Mouse (Mus musculus): Measurements from ENCODE around the gene Il1rn. TPM values are rescaled to one million over a fixed set of nuclear protein-coding genes. Genes with fewer than 3 reads are reported as not detected.

Gene Il1rn
- total RNA-seq (2018; cell fraction: chromatin; rRNA removed) = 100 to 1,000 TPM in 9 of 26 experiments, 10 to 100 TPM in 14, 1 to 10 TPM in 3; 5.6 to 659 (median 57.4) TPM
- 100 to 1,000 TPM in 19 of 26 experiments, 10 to 100 TPM in 7; 51.6 to 924 (median 156) TPM for total RNA-seq (2018; cell fraction: cytosol; rRNA removed)
- total RNA-seq (2018; cell fraction: nucleus; rRNA removed) = 1,000 to 10,000 TPM in 1 of 26 experiments, 100 to 1,000 TPM in 16, 10 to 100 TPM in 9; 32.4 to 1,355 (median 151) TPM
- polyA plus RNA-seq (2018) = 61.2 to 130 TPM (median 113 TPM) in 3 replicates

DNA sequence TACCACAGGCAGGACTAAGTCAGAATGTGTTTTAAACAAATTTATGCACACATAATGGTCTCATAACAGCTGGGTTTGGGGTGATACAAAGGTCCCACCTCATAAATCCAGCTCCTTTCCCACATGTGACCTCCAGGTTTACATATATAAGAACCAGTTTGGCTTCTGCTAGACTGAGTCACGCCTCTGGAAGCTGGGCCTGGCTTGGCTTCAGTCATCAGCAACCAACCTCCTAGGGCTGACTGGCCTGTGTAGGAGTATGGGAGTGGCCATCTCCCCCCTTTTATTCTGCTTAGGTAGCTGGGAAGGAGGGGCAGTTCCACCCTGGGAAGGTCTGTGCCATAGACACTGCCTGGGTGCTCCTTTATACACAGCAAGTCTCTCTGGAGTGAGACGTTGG lies at the start of gene Il1rn:
Gene Il1rn (plus strand): TSS at position 309 of the 400 bp plus-strand sequence.
- H3K79me2 ChIP-seq (ENCODE audit: inconsistent target) = no peaks in the 10 kb centered on the region
- H3K27ac ChIP-seq = no peak within 1 kb of the TSS
- no peak within 1 kb of the TSS for H3K4me3 ChIP-seq (ENCODE audit: inconsistent target)
- no peaks in the 10 kb centered on the region for H3K36me3 ChIP-seq (ENCODE audit: inconsistent target)
- WGBS (ENCODE audit: missing documents) = 95% methylated on average over 2 of the region's 2 CpGs

DNA sequence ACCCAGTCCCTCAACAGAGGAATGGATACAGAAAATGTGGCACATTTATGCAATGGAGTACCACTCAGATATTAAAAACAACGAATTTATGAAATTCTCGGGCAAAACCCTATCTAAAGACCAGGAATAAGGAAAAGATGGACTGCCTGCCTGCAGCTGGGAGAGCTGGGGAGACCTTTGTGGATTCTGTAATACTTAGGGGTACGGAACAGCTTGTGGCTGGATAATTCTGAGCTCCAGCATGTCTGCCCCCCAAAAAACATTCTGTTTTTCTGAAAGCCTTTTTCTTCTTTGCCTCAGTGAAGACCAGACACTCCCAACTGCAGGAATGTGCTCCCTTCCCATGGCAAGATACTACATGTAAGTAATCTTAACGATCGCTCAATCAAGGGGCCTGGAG lies 45.8 kb upstream of the Il1rn start, which contains the start of gene Il1f10:
Gene Il1f10 (plus strand): TSS at position 301 of the 400 bp plus-strand sequence.
- Histone ChIP-seq H3K79me2 (ENCODE audit: inconsistent target) (no peaks in the 10 kb centered on the region), H3K4me3 (ENCODE audit: inconsistent target) (no peak within 1 kb of the TSS), H3K36me3 (ENCODE audit: inconsistent target) (no peaks in the 10 kb centered on the region), H3K27ac (no peak within 1 kb of the TSS)
- 88% methylated on average over 5 of the region's 5 CpGs for WGBS (ENCODE audit: missing documents)

DNA sequence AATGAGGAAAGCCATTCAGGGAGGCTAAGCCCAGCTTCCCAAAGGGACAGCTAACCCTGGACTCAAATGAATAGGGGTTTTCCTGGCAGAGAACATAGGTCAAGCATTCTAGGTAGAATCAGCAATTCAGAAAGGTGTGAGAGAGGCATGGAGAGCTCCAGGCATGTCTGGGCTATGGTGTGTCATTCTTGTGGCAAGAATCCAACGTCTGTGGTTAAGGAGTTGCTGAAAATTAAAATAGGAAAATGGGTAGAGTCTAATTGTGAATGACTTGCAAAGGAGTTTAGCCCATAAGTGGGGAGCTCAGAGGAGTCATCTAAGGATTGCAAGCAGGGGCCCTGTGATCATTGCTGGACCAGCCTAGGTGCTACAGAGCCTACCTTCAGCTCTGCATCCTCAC lies 42.0 kb upstream of the Il1rn start:
- no peak overlapping the region for H3K27ac ChIP-seq
- WGBS (ENCODE audit: missing documents) = 0% methylated on average over 1 of the region's 1 CpGs
- H3K79me2 ChIP-seq (ENCODE audit: inconsistent target) = no peaks in the 10 kb centered on the region
- H3K4me3 ChIP-seq (ENCODE audit: inconsistent target) = no peak overlapping the region
- no peaks in the 10 kb centered on the region for H3K36me3 ChIP-seq (ENCODE audit: inconsistent target)

DNA sequence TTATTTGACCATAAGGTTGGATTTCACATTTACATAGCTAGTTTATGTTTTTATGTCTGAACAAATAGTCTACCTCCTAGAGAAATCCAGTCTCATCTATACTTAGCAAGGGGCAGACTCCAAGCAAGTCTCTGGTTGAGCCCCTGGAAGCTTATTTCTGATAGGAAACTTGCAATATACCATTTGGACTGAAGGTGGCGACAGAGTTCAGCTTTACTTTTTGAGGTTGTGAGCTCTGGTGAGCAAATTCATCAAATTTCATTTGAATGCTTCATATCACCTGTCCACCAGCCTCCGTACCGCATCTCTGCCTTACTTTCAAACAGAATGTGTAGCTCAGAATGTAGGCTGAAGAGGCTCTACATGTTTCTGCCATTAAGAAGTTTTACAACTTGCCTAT lies 39.8 kb upstream of the Il1rn start:
- Histone ChIP-seq H3K27ac (no peak overlapping the region), H3K79me2 (ENCODE audit: inconsistent target) (no peaks in the 10 kb centered on the region), H3K36me3 (ENCODE audit: inconsistent target) (no peaks in the 10 kb centered on the region), H3K4me3 (ENCODE audit: inconsistent target) (no peak overlapping the region)
- WGBS (ENCODE audit: missing documents) = 3% methylated on average over 3 of the region's 3 CpGs

DNA sequence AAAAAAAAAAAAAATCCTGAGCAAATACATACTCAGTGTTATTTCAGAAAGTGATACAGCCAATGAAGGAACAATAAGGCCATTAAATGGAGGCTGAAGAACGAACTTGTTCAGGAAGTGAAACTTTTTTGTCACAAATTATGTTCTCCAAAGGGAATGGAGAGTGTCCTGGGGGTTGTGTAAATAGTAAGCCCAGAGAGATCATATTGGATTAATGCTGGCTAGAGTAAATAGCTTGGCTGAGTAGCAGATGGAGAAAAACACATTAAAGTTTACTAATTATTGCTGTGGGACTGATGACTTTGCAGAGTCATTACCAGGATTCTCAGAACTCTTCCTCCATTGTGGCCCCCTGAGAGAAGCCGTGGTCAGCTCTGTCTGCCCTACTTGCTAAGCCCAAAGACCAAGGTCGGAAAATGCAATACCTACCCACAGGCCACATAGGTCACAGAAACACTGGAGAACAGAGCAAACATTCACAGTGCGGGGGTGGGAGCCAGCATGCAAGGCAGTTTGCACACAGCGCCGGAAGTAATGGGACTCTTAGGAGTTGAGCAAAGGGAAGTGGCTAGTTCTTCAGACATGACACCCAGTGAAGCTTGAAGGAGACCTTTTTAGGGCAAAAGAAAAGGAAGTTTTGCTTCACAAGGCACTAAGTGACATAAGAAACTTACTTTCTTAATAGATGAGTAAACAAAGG lies 25.2 kb upstream of the Il1rn start:
- H3K36me3 ChIP-seq (ENCODE audit: inconsistent target) = no peaks in the 10 kb centered on the region
- 9% methylated on average over 6 of the region's 6 CpGs for WGBS (ENCODE audit: missing documents)
- peak overlapping the region; percentile 54 for H3K27ac ChIP-seq
- H3K79me2 ChIP-seq (ENCODE audit: inconsistent target) = no peaks in the 10 kb centered on the region
- no peak overlapping the region for H3K4me3 ChIP-seq (ENCODE audit: inconsistent target)

DNA sequence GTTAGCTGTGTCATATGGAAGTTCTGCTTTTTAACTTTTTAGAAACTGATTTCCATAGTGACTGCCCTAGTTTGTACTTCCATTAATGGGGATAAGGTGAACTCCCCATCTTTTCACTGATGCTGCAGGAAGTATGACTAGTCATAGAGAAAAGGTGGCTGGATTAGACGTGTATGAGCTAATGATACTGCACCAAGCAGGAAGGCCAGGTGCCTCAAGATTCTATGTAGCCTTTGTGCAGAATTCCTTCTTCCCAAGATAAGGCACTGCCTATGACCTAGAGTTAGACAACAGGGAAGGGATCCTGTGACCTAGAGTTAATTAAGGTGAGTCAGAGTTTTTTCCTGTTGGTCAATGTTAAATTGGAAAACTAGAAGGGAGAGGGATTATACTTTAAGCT lies 19.7 kb upstream of the Il1rn start:
- WGBS (ENCODE audit: missing documents) = 75% methylated on average over 1 of the region's 1 CpGs

DNA sequence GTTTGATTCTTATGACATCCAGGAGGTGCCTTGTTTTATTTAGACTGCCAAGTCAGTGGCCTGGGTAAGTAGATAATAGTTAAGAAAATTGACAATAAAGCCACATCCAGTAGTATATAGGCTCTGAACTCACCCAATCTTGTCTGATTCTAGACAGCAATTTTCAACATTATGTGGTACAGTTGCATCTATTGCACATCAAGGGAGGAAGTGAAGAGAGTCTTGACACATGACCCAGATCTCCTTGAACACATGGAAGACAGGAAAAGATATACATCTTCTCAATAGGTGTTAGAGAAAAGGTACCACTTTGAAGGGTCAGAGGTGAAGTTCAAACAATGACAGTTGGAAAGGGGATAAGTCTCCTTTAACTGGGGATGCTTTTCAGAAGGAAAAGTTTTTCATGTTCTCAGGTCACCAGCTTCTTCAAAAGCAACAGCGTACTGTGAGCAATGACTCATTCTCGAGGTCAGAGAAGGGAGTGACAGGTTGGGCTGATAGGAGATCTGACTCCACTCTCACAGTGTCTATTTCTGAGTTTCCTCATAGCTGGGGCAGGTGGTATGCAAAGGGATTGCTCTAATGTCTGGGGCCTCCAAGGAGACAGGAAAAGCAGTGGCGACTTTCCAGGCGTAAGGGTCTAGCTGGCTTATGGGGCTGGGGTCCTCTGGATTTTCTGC lies 18.6 kb upstream of the Il1rn start:
- H3K4me3 ChIP-seq (ENCODE audit: inconsistent target) = no peak overlapping the region
- no peaks in the 10 kb centered on the region for H3K36me3 ChIP-seq (ENCODE audit: inconsistent target)
- H3K79me2 ChIP-seq (ENCODE audit: inconsistent target) = no peaks in the 10 kb centered on the region
- H3K27ac ChIP-seq = no peak overlapping the region
- WGBS (ENCODE audit: missing documents) = 66% methylated on average over 4 of the region's 4 CpGs

More for the DNA sequence above, 19.7 kb upstream of the Il1rn start:
- H3K79me2 ChIP-seq (ENCODE audit: inconsistent target) = no peaks in the 10 kb centered on the region
- no peak overlapping the region for H3K4me3 ChIP-seq (ENCODE audit: inconsistent target)
- H3K36me3 ChIP-seq (ENCODE audit: inconsistent target) = no peaks in the 10 kb centered on the region
- no peak overlapping the region for H3K27ac ChIP-seq

DNA sequence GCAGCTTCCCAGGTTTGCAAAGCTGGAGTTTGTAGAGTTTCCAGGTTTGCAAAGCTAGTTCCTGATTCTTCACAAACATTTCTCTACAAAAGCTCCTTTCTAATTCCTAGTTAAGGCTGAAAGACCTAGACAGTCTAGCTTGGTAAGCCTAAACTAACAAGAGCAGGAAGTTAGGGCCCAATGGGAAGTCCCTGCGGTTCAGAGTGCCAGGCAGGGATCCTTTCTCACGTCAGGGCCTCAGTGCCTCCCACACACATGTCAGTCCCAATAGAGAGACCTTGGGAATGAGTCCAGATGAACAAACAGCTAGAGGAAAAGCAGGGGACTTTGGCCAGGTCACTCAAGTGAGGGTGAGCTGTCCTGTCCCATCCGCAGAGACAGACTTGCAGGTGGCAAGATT lies 1.3 kb upstream of the Il1rn start:
- WGBS (ENCODE audit: missing documents) = 36% methylated on average over 3 of the region's 3 CpGs
- Histone ChIP-seq H3K4me3 (ENCODE audit: inconsistent target) (no peak overlapping the region), H3K79me2 (ENCODE audit: inconsistent target) (no peaks in the 10 kb centered on the region), H3K27ac (no peak overlapping the region), H3K36me3 (ENCODE audit: inconsistent target) (no peaks in the 10 kb centered on the region)

DNA sequence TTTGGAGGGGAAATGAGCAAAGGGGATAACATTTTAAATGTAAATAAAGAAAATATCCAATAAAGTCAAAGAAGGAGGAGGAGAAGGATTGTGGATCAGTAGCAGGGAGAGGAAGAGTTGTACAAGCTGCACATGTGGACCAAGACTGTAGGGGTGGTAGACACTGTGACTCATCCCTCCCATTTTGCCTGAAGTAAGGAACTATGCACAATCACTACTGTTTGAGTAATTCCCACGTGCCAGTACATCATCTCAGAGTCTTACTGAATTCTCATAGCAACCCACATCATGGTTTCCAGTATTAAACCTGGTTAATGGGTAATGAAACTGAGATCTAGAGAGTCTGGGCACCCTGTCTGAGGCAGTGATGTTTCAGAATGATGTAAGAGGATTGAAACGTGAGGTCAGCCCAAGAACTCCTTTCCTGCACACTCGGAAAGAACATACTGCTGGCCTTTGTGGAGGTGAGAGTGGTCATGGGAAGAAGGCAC lies 4.8 kb downstream of the Il1rn start:
- no peaks in the 10 kb centered on the region for H3K36me3 ChIP-seq (ENCODE audit: inconsistent target)
- peak overlapping the region; percentile 21; the same call in 1 of the 2 replicates for H3K27ac ChIP-seq
- 61% methylated on average over 3 of the region's 3 CpGs for WGBS (ENCODE audit: missing documents)
- no peak overlapping the region for H3K4me3 ChIP-seq (ENCODE audit: inconsistent target)
- no peaks in the 10 kb centered on the region for H3K79me2 ChIP-seq (ENCODE audit: inconsistent target)

DNA sequence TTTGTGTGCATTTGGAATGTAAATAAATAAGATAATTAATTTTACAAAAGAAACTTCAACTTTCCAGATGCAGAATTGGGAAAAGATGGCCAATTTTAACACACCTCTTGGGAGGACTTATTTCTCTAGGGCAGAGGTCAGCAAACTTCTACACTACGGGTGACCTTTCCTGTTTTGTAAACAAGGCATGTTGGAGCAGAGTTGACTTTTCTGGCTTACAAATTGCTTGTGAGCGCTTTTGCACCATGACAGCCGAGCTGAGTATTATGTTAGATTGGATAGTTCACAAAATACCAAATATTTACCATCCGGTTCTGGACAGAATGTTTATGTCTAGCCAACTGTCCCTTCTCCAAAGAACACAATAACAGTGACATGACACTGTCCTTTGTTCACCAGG lies 8.0 kb downstream of the Il1rn start:
- H3K36me3 ChIP-seq (ENCODE audit: inconsistent target) = no peaks in the 10 kb centered on the region
- H3K79me2 ChIP-seq (ENCODE audit: inconsistent target) = no peaks in the 10 kb centered on the region
- no peak overlapping the region for H3K4me3 ChIP-seq (ENCODE audit: inconsistent target)
- 85% methylated on average over 4 of the region's 4 CpGs for WGBS (ENCODE audit: missing documents)
- peak overlapping the region; percentile 52; the same call in 1 of the 2 replicates for H3K27ac ChIP-seq

DNA sequence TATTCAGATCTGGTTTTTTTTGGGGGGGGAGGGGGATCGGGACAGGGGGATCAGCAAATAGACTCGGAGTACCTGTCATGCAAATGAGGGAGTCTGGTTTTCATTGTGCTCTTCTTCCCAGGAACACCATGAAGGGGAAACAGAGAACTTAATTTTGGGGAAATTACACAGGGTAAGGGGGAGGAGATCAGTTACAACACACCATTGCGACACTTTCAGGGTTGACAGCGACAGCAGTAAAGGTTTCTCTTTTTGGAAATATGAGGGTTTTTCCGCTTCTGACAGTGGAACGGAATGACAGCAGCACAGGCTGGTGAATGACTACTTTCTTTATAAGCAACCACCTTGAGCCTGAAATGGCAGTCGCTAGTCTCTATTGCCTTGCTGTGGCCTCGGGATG lies 8.4 kb downstream of the Il1rn start:
- no peaks in the 10 kb centered on the region for H3K36me3 ChIP-seq (ENCODE audit: inconsistent target)
- no peaks in the 10 kb centered on the region for H3K79me2 ChIP-seq (ENCODE audit: inconsistent target)
- H3K4me3 ChIP-seq (ENCODE audit: inconsistent target) = no peak overlapping the region; the same call in 1 of the 2 replicates
- peak overlapping the region; percentile 52 for H3K27ac ChIP-seq
- 8% methylated on average over 8 of the region's 8 CpGs for WGBS (ENCODE audit: missing documents)

DNA sequence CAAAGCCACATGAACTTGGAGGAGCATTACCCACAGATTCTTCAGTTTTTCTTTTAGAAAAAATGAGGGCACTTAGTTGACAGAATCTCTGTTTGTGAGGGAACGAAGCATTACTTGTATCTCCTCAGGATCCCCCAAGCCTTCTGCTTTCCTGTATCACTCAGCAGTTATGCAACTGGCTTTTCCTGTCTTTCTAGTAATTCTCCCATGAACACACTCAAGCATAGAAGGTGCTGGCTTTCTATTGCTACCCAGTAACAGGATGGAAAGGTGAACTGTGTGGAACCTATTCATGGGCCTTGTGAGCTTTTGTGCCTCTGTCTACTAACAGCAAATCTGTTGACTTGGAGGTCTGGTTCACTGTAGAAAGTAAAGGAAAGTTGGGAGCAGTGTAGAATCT lies 11.3 kb downstream of the Il1rn start:
- no peak overlapping the region for H3K4me3 ChIP-seq (ENCODE audit: inconsistent target)
- H3K36me3 ChIP-seq (ENCODE audit: inconsistent target) = no peaks in the 10 kb centered on the region
- H3K79me2 ChIP-seq (ENCODE audit: inconsistent target) = no peaks in the 10 kb centered on the region
- WGBS (ENCODE audit: missing documents) = 38% methylated on average over 1 of the region's 1 CpGs
- no peak overlapping the region for H3K27ac ChIP-seq

DNA sequence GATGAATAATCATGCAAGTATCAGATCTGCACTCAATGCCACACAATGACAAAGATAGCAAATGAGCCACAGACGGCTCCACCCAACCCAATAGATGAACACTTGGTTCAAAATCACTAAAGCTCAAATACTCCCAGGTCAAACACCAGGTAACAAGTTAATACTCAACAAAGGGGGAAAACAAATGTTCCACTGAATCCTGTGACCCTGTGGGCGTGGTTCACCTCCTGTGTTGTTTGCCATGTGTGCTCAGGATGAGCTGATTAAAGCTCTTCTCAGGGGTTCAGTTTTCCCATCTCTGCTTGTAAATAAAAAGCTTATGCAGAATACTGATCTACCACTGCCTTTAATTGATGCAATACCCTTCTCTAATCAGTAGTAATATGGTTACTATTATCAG lies 14.5 kb downstream of the Il1rn start:
- 93% methylated on average over 2 of the region's 2 CpGs for WGBS (ENCODE audit: missing documents)
- H3K36me3 ChIP-seq (ENCODE audit: inconsistent target) = no peaks in the 10 kb centered on the region
- no peak overlapping the region for H3K27ac ChIP-seq
- no peaks in the 10 kb centered on the region for H3K79me2 ChIP-seq (ENCODE audit: inconsistent target)
- H3K4me3 ChIP-seq (ENCODE audit: inconsistent target) = no peak overlapping the region

DNA sequence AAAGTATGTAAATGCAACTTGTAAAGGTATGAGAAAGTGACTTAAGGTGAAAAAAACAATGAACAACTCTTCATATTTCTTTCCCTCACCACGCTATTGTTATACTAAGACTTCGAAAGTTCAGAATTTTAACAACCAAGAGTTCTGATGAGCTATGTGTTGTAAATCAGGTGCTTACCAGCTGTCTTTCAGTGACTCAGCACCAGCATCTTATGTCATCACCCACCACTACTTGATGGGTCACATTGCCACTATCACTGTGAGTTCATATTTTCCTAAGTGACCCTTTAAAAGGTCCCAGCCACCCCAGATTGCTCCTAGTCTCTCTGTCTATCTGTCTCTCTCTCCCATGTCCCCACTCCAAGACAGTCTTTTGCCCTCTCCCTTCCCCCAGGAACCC lies 16.4 kb downstream of the Il1rn start:
- WGBS (ENCODE audit: missing documents) = 100% methylated on average over 2 of the region's 2 CpGs
- Histone ChIP-seq H3K36me3 (ENCODE audit: inconsistent target) (no peaks in the 10 kb centered on the region), H3K4me3 (ENCODE audit: inconsistent target) (no peak overlapping the region), H3K27ac (no peak overlapping the region), H3K79me2 (ENCODE audit: inconsistent target) (no peaks in the 10 kb centered on the region)

DNA sequence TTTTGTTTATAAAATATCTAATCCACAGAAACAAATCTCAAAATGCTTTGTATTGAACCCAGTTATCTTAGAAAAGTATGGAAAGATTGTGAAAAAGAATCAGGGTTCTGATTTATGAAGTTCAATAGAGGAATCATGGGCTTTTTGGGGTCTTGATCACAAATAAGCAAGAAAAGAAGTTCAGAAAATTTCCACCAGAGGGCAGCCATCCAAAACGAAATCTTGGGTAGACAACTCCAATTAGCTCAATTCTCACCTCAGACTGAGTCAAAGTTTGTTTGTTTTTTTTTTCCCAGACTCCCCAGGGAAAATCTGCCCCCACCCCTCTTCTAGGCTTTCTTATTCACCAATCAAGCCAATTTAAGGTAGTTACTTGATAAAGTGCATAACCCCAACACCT lies 21.0 kb downstream of the Il1rn start:
- WGBS (ENCODE audit: missing documents) = 0% methylated on average over 1 of the region's 1 CpGs

More for the DNA sequence above, 21.0 kb downstream of the Il1rn start:
- Histone ChIP-seq H3K79me2 (ENCODE audit: inconsistent target) (no peaks in the 10 kb centered on the region), H3K27ac (no peak overlapping the region), H3K4me3 (ENCODE audit: inconsistent target) (no peak overlapping the region), H3K36me3 (ENCODE audit: inconsistent target) (no peaks in the 10 kb centered on the region)

Data from macrophage (primary cell).